ENCODE assay signal across 10 mouse cellular contexts in the genomic region with DNA sequence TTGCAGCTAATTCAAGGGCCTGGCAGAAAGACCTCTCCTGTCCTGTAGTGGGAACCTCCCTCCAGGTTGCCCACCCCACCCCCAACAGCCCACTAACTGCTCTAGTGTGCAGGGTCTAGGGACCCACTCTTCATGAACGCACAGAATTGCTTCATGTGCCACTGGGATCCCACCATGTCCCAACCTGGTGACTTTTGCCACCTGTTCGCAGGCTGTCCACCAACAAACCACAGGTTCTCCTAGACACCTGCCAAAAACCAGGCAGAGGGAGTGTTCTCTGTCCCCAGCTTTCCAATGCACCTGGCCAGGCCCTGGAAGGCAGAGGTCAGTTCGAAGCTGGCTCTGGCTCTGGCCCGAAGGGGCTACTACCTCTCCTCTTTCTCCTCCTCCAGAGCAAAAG. TPM values are rescaled to one million over a fixed set of nuclear protein-coding genes. Genes with fewer than 3 reads are reported as not detected.
A peak's percentile ranks its signal among the peaks of the same experiment; 100 is the strongest.
DNase-seq lines count a peak whose midpoint lies in the region; ATAC-seq lines count a peak whose summit lies in the region.
"Had no signal": no experiment of that assay in that cellular context is flagged by ENCODE, and none has a peak within 500 bp of the region (broad histone marks: within the 10 kb centered on the region; RNA-seq: fewer than 3 reads in every experiment).

No protein-coding gene starts in this region.

- peak overlapping the region; percentile 71 for H3K27ac ChIP-seq in lung, embryonic 15.5 days
- peak overlapping the region; percentile 83 for H3K27ac ChIP-seq in forebrain, embryonic 15.5 days (replicated peaks)
- peak overlapping the region; percentile 41; the same call in 1 of the 2 replicates for H3K27ac ChIP-seq in limb, embryonic 12.5 days
- H3K27ac ChIP-seq in stomach, embryonic 15.5 days = peak overlapping the region; percentile 76; the same call in 1 of the 2 replicates

- peaks cover 47% of the 10 kb centered on the region for H3K4me1 ChIP-seq in lung, embryonic 15.5 days
- H3K4me1 ChIP-seq in forebrain, embryonic 15.5 days = peaks cover 48% of the 10 kb centered on the region
- peaks cover 47% of the 10 kb centered on the region for H3K4me1 ChIP-seq in limb, embryonic 12.5 days (replicated peaks)
- peaks cover 40% of the 10 kb centered on the region for H3K4me1 ChIP-seq in stomach, embryonic 15.5 days

- ATAC-seq in lung, embryonic 15.5 days (ENCODE audit: borderline replicate concordance, extremely low read depth, low FRiP score, low TSS enrichment) = no peak
- ATAC-seq in forebrain, embryonic 15.5 days (replicated peaks) = no peak
- no peak for ATAC-seq in limb, embryonic 12.5 days (ENCODE audit: insufficient number of reproducible peaks, insufficient read depth, low FRiP score, low TSS enrichment, low read depth)
- ATAC-seq in stomach, embryonic 15.5 days (ENCODE audit: insufficient read depth, low FRiP score, low read depth) = no peak

- H3K4me2 ChIP-seq in lung, embryonic 15.5 days = peak overlapping the region; percentile 26
- H3K4me2 ChIP-seq in forebrain, embryonic 15.5 days (replicated peaks) = peak overlapping the region; percentile 82
- no peak overlapping the region; the same call in 1 of the 2 replicates for H3K4me2 ChIP-seq in limb, embryonic 12.5 days
- peak overlapping the region; percentile 24 for H3K4me2 ChIP-seq in stomach, embryonic 15.5 days

- WGBS in lung, embryonic 15.5 days = 73% methylated on average over 4 of the region's 4 CpGs
- 63% methylated on average over 4 of the region's 4 CpGs for WGBS in forebrain, embryonic 15.5 days
- 95% methylated on average over 4 of the region's 4 CpGs for WGBS in limb, embryonic 12.5 days
- WGBS in stomach, embryonic 15.5 days = 78% methylated on average over 4 of the region's 4 CpGs

- H3K4me3 ChIP-seq in lung, embryonic 15.5 days = no peak overlapping the region
- no peak overlapping the region for H3K4me3 ChIP-seq in forebrain, embryonic 15.5 days
- 0 out of 2 replicates have a peak overlapping the region, but pooled peaks have one; percentile 13 for H3K4me3 ChIP-seq in limb, embryonic 12.5 days (replicated peaks)
- H3K4me3 ChIP-seq in stomach, embryonic 15.5 days (replicated peaks) = no peak overlapping the region
- H3K4me3 ChIP-seq: myocyte had no signal

- no peaks in the 10 kb centered on the region for H3K27me3 ChIP-seq in lung, embryonic 15.5 days
- no peaks in the 10 kb centered on the region for H3K27me3 ChIP-seq in forebrain, embryonic 15.5 days
- no peaks in the 10 kb centered on the region for H3K27me3 ChIP-seq in limb, embryonic 12.5 days
- no peaks in the 10 kb centered on the region for H3K27me3 ChIP-seq in stomach, embryonic 15.5 days (replicated peaks)

- H3K9me3 ChIP-seq in lung, embryonic 15.5 days = no peaks in the 10 kb centered on the region
- H3K9me3 ChIP-seq in forebrain, embryonic 15.5 days = no peaks in the 10 kb centered on the region
- H3K9me3 ChIP-seq in limb, embryonic 12.5 days = no peaks in the 10 kb centered on the region
- no peaks in the 10 kb centered on the region for H3K9me3 ChIP-seq in stomach, embryonic 15.5 days

- no peak for DNase-seq in lung, adult 18-20 months
- no peak for DNase-seq in retina, postnatal 1 day
- no peak for DNase-seq in right cerebral cortex, postnatal 25 days
- no peak for DNase-seq in thymus, adult 18-20 months
- DNase-seq: liver, postnatal 0 days had no signal

- peaks cover 40% of the 10 kb centered on the region for H3K36me3 ChIP-seq in lung, embryonic 15.5 days
- H3K36me3 ChIP-seq in forebrain, embryonic 15.5 days = peaks cover 33% of the 10 kb centered on the region
- H3K36me3 ChIP-seq in limb, embryonic 12.5 days = peaks cover 50% of the 10 kb centered on the region
- H3K36me3 ChIP-seq in stomach, embryonic 15.5 days = peaks cover 25% of the 10 kb centered on the region

- no peak overlapping the region for H3K9ac ChIP-seq in lung, embryonic 15.5 days
- 0 out of 2 replicates have a peak overlapping the region, but pooled peaks have one; percentile 35 for H3K9ac ChIP-seq in forebrain, embryonic 15.5 days (replicated peaks)
- H3K9ac ChIP-seq in limb, embryonic 12.5 days (replicated peaks) = no peak overlapping the region; the same call in 1 of the 2 replicates
- H3K9ac ChIP-seq in stomach, embryonic 15.5 days = no peak overlapping the region
- H3K9ac ChIP-seq: liver, postnatal 0 days had no signal

RNA-seq across cellular contexts. Expression of gene Pcgf2, which starts 5.9 kb away (rescaled TPM):
- 12.1 and 13.2 TPM in 2 replicates for polyA plus RNA-seq in lung, embryonic 15.5 days (2015; fragmentation: Nextera tagmentation; extraction: Ambion mirVana)
- 18.1 and 18.8 TPM in 2 replicates for polyA plus RNA-seq in forebrain, embryonic 15.5 days (2015; fragmentation: Nextera tagmentation; extraction: Ambion mirVana)
- 20.2 and 20.3 TPM in 2 replicates for polyA plus RNA-seq in limb, embryonic 12.5 days (2016; fragmentation: Nextera tagmentation; extraction: Ambion mirVana)
- 12.1 and 13.6 TPM in 2 replicates for polyA plus RNA-seq in stomach, embryonic 15.5 days (2015; fragmentation: Nextera tagmentation; extraction: Ambion mirVana)

RNA-seq across cellular contexts. Expression of gene Psmb3, which starts 8.8 kb away (rescaled TPM):
- polyA plus RNA-seq in lung, embryonic 15.5 days (2015; fragmentation: Nextera tagmentation; extraction: Ambion mirVana) = 465 and 505 TPM in 2 replicates
- polyA plus RNA-seq in forebrain, embryonic 15.5 days (2015; fragmentation: Nextera tagmentation; extraction: Ambion mirVana) = 460 and 475 TPM in 2 replicates
- 481 TPM in 2 replicates for polyA plus RNA-seq in limb, embryonic 12.5 days (2016; fragmentation: Nextera tagmentation; extraction: Ambion mirVana)
- polyA plus RNA-seq in stomach, embryonic 15.5 days (2015; fragmentation: Nextera tagmentation; extraction: Ambion mirVana) = 396 and 424 TPM in 2 replicates

RNA-seq across cellular contexts. Expression of gene Cisd3, which starts 8.8 kb away (rescaled TPM):
- polyA plus RNA-seq in lung, embryonic 15.5 days (2015; fragmentation: Nextera tagmentation; extraction: Ambion mirVana) = 44.1 and 45.5 TPM in 2 replicates
- 17.4 and 19.5 TPM in 2 replicates for polyA plus RNA-seq in forebrain, embryonic 15.5 days (2015; fragmentation: Nextera tagmentation; extraction: Ambion mirVana)
- 10.0 and 11.3 TPM in 2 replicates for polyA plus RNA-seq in limb, embryonic 12.5 days (2016; fragmentation: Nextera tagmentation; extraction: Ambion mirVana)
- polyA plus RNA-seq in stomach, embryonic 15.5 days (2015; fragmentation: Nextera tagmentation; extraction: Ambion mirVana) = 37.2 and 40.7 TPM in 2 replicates

RNA-seq across cellular contexts. Expression of gene Mllt6, which starts 31.2 kb away (rescaled TPM):
- 3.2 and 3.3 TPM in 2 replicates for polyA plus RNA-seq in lung, embryonic 15.5 days (2015; fragmentation: Nextera tagmentation; extraction: Ambion mirVana)
- polyA plus RNA-seq in forebrain, embryonic 15.5 days (2015; fragmentation: Nextera tagmentation; extraction: Ambion mirVana) = 4.3 and 4.7 TPM in 2 replicates
- 2.8 and 2.9 TPM in 2 replicates for polyA plus RNA-seq in limb, embryonic 12.5 days (2016; fragmentation: Nextera tagmentation; extraction: Ambion mirVana)
- 2.2 TPM in 2 replicates for polyA plus RNA-seq in stomach, embryonic 15.5 days (2015; fragmentation: Nextera tagmentation; extraction: Ambion mirVana)

RNA-seq across cellular contexts. Expression of gene Pip4k2b, which starts 50.1 kb away (rescaled TPM):
- polyA plus RNA-seq in lung, embryonic 15.5 days (2015; fragmentation: Nextera tagmentation; extraction: Ambion mirVana) = 1.6 and 1.8 TPM in 2 replicates
- polyA plus RNA-seq in forebrain, embryonic 15.5 days (2015; fragmentation: Nextera tagmentation; extraction: Ambion mirVana) = 4.1 and 4.8 TPM in 2 replicates
- polyA plus RNA-seq in limb, embryonic 12.5 days (2016; fragmentation: Nextera tagmentation; extraction: Ambion mirVana) = 2.2 and 2.7 TPM in 2 replicates
- polyA plus RNA-seq in stomach, embryonic 15.5 days (2015; fragmentation: Nextera tagmentation; extraction: Ambion mirVana) = 1.4 and 1.5 TPM in 2 replicates
